Mouse (Mus musculus): Measurements from ENCODE around the gene Pcgf1.

Pcgf1 gene

DNA sequence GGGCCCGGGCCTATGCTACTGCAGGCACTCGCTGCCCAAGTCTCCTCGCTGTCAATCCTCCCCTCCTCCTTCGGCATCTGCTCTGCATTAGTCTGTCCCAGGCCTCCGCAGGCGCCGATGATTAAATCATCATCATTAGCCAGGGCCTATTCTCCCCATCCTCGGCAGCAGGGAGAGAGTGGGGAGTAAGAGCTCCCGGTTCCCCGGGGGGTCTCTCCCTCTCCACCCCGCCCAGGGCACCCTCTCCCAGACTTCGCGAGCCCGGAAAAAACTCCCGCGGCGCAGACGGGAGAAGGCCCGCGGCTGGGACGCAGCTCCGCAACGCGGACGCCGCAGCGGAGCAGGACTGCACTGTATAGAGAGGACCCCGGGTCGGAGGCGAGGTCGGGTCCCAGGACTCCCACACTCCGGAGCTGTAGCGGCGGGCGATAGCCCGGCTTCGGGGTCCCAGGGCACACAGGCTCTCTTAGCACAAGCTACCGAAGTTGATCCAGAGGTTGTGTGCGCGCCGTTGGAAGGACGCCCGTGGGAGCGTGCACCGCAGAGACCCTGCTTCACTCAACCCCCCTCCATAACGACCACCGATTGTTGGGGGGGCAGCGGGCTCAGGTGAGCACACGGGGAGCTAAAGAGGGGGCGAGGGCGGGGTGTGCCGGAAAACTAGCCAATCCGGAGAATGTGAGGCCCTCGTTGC lies at the start of gene Pcgf1:
Pcgf1 (plus strand) TSS at position 240 of the 694 bp plus-strand sequence.
- no peak for DNase-seq (ENCODE audit: low spot score in 2 of 2)

DNA sequence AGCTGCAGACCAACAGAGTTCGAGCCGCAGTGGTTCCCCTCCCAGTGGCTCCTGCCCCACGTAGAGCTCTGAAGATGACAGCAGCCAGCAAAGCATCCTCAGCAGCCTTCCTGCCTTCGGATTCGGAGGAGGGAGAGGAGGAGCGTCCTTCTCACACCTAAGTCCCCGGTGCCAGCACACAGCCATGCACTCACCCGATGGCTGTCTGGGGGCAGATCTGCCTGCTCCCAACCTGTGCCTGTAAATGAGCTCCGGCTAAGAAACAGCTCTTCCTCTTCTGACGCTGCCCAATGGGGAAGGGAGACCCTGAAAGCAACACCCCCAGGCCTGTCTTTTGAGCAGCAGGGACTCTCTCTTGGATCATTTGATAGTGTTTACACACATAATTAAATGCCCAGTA lies 47.9 kb upstream of the Pcgf1 start:
- DNase-seq (ENCODE audit: low spot score in 2 of 2): no peak

- no peak for DNase-seq (ENCODE audit: low spot score in 2 of 2)
Observed at GRCm38 (mm10) chr6:83031111-83031510, 46.6 kb upstream of the Pcgf1 start.

- DNase-seq (ENCODE audit: low spot score in 2 of 2): no peak
Observed at GRCm38 (mm10) chr6:83031921-83032590, 45.6 kb upstream of the Pcgf1 start.

DNA sequence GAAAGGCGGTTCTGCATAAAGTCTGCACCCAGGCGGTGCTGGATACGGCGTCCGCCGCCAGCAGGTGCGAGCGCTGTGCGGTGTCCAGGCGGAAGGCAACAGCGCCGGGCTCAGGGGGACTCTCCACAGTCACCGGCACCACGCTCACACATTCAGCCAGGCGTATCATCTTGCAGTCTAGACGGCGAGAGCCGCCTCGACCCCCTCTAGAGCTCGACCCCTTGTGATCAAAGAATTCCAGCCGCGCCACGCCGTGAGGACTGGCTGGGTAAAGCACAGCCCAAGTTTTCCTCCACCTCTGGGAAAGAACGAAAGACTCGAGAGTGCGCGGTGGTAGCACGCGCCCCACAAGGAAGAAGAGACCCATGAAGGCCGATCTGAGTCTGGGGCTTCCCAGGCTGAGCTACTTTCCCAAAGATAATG lies 44.9 kb upstream of the Pcgf1 start:
- no peak for DNase-seq (ENCODE audit: low spot score in 2 of 2)

GRCm38 (mm10) chr6:83033249-83034185 lies 44.2 kb upstream of the Pcgf1 start, which contains the start of the genes Dok1 and Loxl3:
Dok1 (minus strand) TSS chr6:83033471.
Loxl3 (plus strand) TSS chr6:83034173.
- peak in 1 of 2 experiments; percentile 26 for DNase-seq (ENCODE audit: low spot score in 2 of 2)

- DNase-seq (ENCODE audit: low spot score in 2 of 2): no peak
Observed at GRCm38 (mm10) chr6:83034463-83035055, 43.1 kb upstream of the Pcgf1 start.

GRCm38 (mm10) chr6:83037188-83037587 lies 40.5 kb upstream of the Pcgf1 start:
- no peak for DNase-seq (ENCODE audit: low spot score in 2 of 2)

DNA sequence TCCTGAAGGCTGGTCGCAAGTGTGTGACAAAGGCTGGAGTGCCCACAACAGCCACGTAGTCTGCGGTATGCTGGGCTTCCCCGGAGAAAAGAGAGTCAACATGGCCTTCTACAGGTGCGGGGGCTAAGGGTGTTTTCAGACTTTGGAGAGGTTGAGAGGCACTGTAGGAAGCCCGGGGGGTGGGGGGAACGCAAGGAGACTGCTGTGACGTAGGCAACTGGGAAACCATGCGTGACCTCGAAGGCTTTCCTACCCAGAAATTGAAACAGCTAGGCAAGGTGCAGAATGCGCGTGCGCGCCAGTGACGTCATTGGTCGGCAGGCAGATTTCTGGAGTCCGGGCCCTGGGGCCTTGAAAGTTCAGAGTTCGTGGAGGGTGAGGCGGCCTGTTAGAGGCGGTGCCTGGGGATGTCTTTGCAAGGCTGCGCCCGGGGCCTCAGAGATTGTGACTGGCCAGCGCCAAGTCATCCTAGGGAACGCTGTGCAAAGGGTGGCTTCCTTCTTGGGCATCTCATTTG lies 39.1 kb upstream of the Pcgf1 start:
- DNase-seq (ENCODE audit: low spot score in 2 of 2): peak; percentile 81 to 85

DNA sequence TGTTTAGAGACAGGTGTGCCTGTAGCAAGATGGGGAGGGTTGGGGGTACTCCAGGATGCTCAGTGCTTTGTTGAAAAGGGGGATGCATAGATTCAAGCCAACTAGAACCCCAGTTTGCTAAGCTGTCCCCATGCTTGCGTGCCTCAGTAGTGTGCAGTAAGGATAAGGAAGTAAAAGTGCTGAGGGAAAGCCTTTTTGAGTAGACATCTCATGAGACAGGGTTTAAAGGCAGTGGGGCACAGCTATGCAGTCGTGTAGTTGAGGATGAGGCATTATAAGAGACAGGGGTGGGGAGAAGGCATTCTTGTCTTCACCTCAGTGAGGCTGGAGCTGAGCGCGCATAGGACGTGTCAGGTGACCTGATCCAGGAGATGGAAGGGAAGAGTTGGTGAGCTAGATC lies 37.1 kb upstream of the Pcgf1 start:
- no peak for DNase-seq (ENCODE audit: low spot score in 2 of 2)

- no peak for DNase-seq (ENCODE audit: low spot score in 2 of 2)
Observed at GRCm38 (mm10) chr6:83043561-83043960, 34.1 kb upstream of the Pcgf1 start.

DNA sequence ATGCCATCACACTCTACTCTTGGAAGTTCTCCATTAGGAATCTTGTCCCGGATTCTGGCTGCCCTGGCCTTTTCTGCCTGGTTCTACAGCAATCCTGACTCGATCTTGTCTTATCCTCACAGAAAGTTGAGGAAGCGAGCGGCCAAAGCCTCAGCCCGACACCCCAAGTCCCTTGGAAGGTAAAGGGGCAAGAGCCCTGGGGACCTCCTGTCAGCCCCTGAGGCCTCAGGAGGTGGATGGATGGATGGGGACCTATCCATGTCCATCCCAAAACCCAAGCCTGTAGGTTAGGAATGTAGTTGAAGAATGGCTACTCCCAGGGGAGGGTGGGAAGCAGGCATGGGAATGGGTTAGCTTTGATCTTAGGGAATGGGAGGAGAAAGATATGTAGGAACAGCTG lies 33.7 kb upstream of the Pcgf1 start:
- DNase-seq (ENCODE audit: low spot score in 2 of 2): no peak

GRCm38 (mm10) chr6:83044742-83045141 lies 32.9 kb upstream of the Pcgf1 start:
- DNase-seq (ENCODE audit: low spot score in 2 of 2): no peak

- no peak for DNase-seq (ENCODE audit: low spot score in 2 of 2)
Observed at GRCm38 (mm10) chr6:83049367-83049766, 28.3 kb upstream of the Pcgf1 start.

DNA sequence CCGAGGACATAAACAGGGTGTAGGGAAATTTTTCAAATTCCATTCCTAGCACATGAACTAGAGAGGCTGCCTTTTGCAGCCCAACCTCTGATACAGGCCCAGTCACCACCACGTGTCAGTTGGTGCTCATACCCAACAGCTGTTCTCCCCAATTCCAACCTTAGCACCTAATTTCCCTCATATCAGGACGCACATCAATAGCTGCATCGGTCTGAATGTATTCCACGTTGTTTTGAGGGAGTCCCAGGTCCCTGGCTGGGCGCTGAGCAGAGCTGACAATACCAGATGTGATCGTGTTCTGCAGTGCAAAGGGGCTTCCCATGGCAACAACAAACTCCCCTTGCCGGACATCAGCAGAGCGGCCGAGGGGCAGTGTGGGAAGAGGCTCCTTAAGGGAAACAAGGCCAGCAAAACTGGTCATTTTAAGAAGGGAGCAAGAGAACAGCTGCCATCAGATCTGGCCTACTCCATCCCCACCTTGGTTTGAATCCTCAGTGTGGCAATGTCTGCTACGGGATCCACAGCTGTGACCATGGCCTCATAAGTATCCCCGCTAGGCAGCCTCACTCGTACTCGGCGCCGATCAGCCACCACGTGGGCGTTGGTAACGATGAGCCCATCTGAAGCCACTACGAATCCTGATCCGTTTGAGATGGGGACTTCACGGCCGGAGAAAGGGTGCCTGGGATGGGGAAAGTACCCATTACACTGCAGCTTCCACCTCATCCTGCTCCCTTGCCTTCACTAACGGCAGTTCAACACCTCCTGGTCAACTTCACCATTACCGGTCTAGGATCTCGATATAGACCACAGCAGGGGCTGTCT lies 24.3 kb upstream of the Pcgf1 start:
- DNase-seq (ENCODE audit: low spot score in 2 of 2): peak in 1 of 2 experiments; percentile 33

DNA sequence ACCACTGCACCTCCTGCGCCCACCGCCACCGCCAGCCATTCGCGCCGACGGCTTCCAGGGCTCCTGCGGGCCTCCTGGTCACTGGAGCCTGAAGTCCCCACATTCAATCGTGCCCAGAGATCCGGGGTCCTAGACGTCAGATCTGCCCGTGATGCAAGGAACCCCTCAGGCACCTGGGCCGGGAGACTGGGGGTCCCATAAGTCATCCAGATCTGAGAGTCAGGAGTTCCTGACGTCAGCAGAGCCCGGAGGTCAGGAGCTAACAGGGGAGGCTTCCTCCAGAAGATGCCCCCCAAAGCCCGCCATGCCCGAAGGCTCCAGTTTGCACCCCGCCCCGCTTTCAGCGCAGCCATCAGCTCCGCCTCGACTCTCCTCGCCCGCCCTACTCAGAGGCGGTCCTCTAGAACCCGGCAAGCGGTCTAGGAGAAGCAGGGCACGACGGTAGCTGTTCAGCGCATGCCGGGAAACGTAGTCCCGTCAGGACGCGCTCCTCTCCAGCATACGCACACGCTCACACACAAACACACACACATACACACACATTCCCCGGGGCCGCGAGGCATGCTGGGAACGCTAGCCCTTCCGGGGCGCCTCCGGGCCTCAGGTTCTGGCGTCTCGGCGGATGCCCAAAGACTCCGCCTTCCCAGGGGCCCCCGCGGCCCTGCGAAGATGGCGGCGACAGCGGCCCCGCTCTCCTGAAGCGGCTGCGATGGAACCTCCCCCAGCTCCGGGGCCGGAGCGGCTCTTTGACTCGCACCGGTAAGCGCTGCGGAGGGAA lies 23.4 kb upstream of the Pcgf1 start, which contains the start of gene Aup1:
Aup1 (plus strand) TSS at position 448 of the 778 bp plus-strand sequence.
- peak; percentile 88 to 92 for DNase-seq (ENCODE audit: low spot score in 2 of 2)

- DNase-seq (ENCODE audit: low spot score in 2 of 2): peak in 1 of 2 experiments; percentile 42
Observed at GRCm38 (mm10) chr6:83054871-83055431, 22.7 kb upstream of the Pcgf1 start, which contains the start of gene Htra2. Htra2 (minus strand) TSS chr6:83055273.

DNA sequence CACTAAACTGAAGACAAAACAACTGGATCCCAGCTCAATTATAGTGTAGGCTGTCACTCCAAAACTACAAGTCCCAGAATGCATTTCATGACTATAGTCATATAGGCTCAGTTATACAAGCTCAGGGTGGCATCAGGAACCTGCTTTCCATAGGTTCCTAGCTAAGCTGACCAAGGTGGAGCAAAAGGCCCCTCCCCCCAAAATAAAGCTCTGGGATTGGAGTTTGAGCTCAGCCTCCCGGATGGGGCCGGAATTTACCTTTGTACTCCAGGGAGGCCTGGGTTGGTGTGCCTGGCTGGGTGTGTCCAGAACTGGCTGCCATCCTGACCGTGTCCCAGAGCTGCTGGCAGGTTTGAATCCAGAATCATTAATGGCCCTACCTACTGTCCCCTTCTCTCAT lies 19.9 kb upstream of the Pcgf1 start, which contains the start of gene Dqx1:
Dqx1 (plus strand) TSS at position 55 of the 400 bp plus-strand sequence.
- DNase-seq (ENCODE audit: low spot score in 2 of 2): no peak

DNA sequence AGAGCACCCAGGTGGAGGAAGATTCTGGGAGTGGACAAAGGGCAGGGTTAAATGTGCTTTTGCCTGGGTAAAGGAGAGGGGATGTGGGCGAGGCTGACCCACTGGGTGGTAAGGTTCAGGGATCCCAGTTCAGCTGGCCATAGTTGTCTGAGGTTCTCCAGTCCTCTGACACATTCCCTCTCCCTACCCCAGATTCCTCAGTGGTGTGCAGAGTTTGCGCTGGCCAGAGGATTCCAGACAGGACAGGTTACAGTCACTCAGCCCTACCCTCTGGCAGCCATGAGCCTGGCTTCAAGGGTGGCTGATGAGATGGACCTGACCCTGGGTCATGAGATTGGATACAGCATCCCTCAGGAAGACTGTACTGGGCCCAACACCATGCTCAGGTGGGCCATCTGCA lies 18.9 kb upstream of the Pcgf1 start:
- DNase-seq (ENCODE audit: low spot score in 2 of 2): no peak
